Mouse (Mus musculus): ENCODE data around the gene Whrn. TPM values are rescaled to one million over a fixed set of nuclear protein-coding genes. Genes with fewer than 3 reads are reported as not detected.

Gene Whrn
- total RNA-seq, 1 experiment: 5.0 TPM

DNA sequence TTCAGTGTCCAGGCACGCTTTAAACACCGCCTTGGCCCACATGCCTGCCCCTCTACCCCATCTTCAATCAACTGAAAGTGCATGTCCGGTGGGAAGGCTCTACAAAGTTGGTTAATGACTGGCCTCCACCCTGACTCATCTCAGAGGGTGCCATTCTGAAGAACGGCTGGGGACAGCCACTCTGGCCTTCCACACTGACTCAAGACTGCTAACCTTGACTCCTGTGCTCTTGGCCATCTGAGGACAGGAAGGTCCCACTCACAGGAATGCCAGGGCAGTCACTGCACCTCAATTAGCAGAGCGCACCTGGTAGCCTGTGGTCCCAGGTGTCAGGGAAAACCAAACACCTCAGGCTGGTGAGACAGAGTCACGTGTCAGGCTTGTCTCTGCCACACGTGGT is 17.8 kb downstream of the Whrn start:
- TF ChIP-seq ZNF384 (IDR thresholded peaks at IDR 0.05; ENCODE audit: low read depth, low read length) (no peak), HCFC1 (IDR thresholded peaks at IDR 0.05; ENCODE audit: borderline replicate concordance, insufficient read depth, low read length) (no peak), ZC3H11A (IDR thresholded peaks at IDR 0.05; ENCODE audit: borderline replicate concordance, low read depth, low read length) (no peak)
- Histone ChIP-seq H3K27ac (ENCODE audit: insufficient read depth, low read depth, low read length, poor library complexity, severe bottlenecking) (no peak overlapping the region; the same call in 1 of the 2 replicates), H3K36me3 (ENCODE audit: control insufficient read depth, insufficient read depth, low read length, poor library complexity, severe bottlenecking) (no peaks in the 10 kb centered on the region), H3K4me1 (ENCODE audit: control insufficient read depth in 2 of 2, insufficient read depth in 2 of 2, low read length in 2 of 2, poor library complexity in 1 of 2) (peaks cover 3 to 34% of the 10 kb centered on the region in 2 experiments; a peak in 3 of 4 replicates), H3K4me3 (ENCODE audit: insufficient read depth in 1 of 2, low read depth in 1 of 2, low read length in 2 of 2, poor library complexity in 1 of 2, severe bottlenecking in 1 of 2) (no peak overlapping the region), H3K9ac (ENCODE audit: insufficient read depth, low read depth, low read length, poor library complexity, severe bottlenecking) (no peak overlapping the region), H3K9me3 (ENCODE audit: control insufficient read depth, insufficient read depth, low read depth, low read length) (no peaks in the 10 kb centered on the region)
- no peak for DNase-seq (ENCODE audit: low read depth, low spot score)
- in situ Hi-C loops (cut with MboI; ENCODE audit: low sequenced_read_pairs in 2 of 2, unreplicated experiment in 2 of 2): no loop called here

DNA sequence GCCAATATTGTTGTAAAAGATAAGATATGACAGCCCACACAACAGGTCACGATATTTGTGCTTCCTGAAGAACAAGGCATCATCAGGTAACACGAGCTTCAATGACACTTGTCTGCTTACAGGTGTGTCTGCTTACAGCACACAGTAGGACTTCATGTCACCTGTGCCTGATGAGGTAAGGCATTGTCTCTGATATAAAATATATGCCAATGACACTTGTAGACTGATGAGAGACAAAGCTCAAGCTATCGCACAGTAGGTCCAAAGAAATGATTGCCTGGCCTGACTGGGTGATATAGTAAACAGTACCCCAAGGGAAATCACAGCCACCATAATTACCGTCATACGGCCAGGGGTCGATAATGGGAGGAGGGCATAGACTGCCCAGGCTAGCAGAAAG is 18.9 kb downstream of the Whrn start:
- H3K9ac ChIP-seq (ENCODE audit: insufficient read depth, low read depth, low read length, poor library complexity, severe bottlenecking): no peak overlapping the region
- TF ChIP-seq MAFK (IDR thresholded peaks at IDR 0.05; ENCODE audit: insufficient read depth, low read depth, low read length) (no peak), ZNF384 (IDR thresholded peaks at IDR 0.05; ENCODE audit: low read depth, low read length) (no peak), CHD2 (IDR thresholded peaks at IDR 0.05; ENCODE audit: low read depth, low read length) (no peak), HCFC1 (IDR thresholded peaks at IDR 0.05; ENCODE audit: borderline replicate concordance, insufficient read depth, low read length) (no peak), ZC3H11A (IDR thresholded peaks at IDR 0.05; ENCODE audit: borderline replicate concordance, low read depth, low read length) (no peak)
- H3K9me3 ChIP-seq (ENCODE audit: control insufficient read depth, insufficient read depth, low read depth, low read length): no peaks in the 10 kb centered on the region
- H3K4me1 ChIP-seq (ENCODE audit: control insufficient read depth in 2 of 2, insufficient read depth in 2 of 2, low read length in 2 of 2, poor library complexity in 1 of 2): peaks cover 1 to 38% of the 10 kb centered on the region in 2 experiments; a peak in 3 of 4 replicates
- H3K4me3 ChIP-seq (ENCODE audit: insufficient read depth in 1 of 2, low read depth in 1 of 2, low read length in 2 of 2, poor library complexity in 1 of 2, severe bottlenecking in 1 of 2): no peak overlapping the region
- H3K27ac ChIP-seq (ENCODE audit: insufficient read depth, low read depth, low read length, poor library complexity, severe bottlenecking): no peak overlapping the region
- DNase-seq (ENCODE audit: low read depth, low spot score): no peak
- H3K36me3 ChIP-seq (ENCODE audit: control insufficient read depth, insufficient read depth, low read length, poor library complexity, severe bottlenecking): no peaks in the 10 kb centered on the region
- in situ Hi-C loops (cut with MboI; ENCODE audit: low sequenced_read_pairs in 2 of 2, unreplicated experiment in 2 of 2): no loop called here

DNA sequence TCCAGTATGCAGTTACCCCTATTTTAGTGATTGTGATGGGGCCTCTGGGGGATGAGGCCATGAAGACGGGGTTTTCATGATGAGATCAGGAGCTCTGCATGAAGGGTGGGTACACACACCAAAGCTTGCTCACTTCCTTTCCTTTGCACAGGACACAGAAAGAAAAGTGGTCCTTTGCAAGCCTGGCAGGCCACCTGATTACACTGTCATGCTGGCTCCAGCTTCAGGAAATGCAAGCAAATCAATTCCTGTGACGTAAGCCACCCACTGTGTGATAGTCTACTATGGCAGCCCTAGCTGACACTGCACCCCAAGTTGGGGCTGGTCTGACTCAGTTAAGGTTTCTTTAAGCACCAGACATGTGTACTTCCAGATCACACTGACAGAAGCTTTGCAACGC is 20.6 kb downstream of the Whrn start:
- TF ChIP-seq ZNF384 (IDR thresholded peaks at IDR 0.05; ENCODE audit: low read depth, low read length) (no peak), ZC3H11A (IDR thresholded peaks at IDR 0.05; ENCODE audit: borderline replicate concordance, low read depth, low read length) (no peak), MAFK (IDR thresholded peaks at IDR 0.05; ENCODE audit: insufficient read depth, low read depth, low read length) (no peak), HCFC1 (IDR thresholded peaks at IDR 0.05; ENCODE audit: borderline replicate concordance, insufficient read depth, low read length) (no peak), CHD2 (IDR thresholded peaks at IDR 0.05; ENCODE audit: low read depth, low read length) (no peak)
- Histone ChIP-seq H3K9ac (ENCODE audit: insufficient read depth, low read depth, low read length, poor library complexity, severe bottlenecking) (no peak overlapping the region), H3K27ac (ENCODE audit: insufficient read depth, low read depth, low read length, poor library complexity, severe bottlenecking) (no peak overlapping the region), H3K4me1 (ENCODE audit: control insufficient read depth in 2 of 2, insufficient read depth in 2 of 2, low read length in 2 of 2, poor library complexity in 1 of 2) (peaks cover 0 to 31% of the 10 kb centered on the region in 2 experiments; a peak in 2 of 4 replicates), H3K36me3 (ENCODE audit: control insufficient read depth, insufficient read depth, low read length, poor library complexity, severe bottlenecking) (no peaks in the 10 kb centered on the region), H3K9me3 (ENCODE audit: control insufficient read depth, insufficient read depth, low read depth, low read length) (no peaks in the 10 kb centered on the region), H3K4me3 (ENCODE audit: insufficient read depth in 1 of 2, low read depth in 1 of 2, low read length in 2 of 2, poor library complexity in 1 of 2, severe bottlenecking in 1 of 2) (no peak overlapping the region)
- no peak for DNase-seq (ENCODE audit: low read depth, low spot score)
- in situ Hi-C loops (cut with MboI; ENCODE audit: low sequenced_read_pairs in 2 of 2, unreplicated experiment in 2 of 2): no loop called here

DNA sequence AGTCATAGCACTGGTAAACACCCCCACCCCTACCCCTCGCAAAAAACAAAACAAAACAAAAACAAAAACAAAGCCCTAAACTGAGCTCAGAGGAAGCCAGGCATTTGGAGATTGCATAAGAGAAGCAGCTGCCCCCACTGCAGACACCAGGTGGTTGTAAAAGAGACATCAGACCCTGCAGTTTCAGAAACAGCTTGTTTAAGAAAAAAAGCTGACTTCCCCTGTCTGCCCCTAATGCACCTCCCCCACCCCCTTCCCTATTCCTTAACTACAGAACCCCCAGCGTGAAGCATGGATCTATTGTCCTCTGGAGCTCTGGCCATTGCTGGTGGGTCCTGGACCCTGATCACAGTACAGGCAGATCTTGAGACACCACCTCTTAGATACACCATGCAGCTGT is 21.4 kb downstream of the Whrn start:
- Histone ChIP-seq H3K9ac (ENCODE audit: insufficient read depth, low read depth, low read length, poor library complexity, severe bottlenecking) (no peak overlapping the region), H3K4me1 (ENCODE audit: control insufficient read depth in 2 of 2, insufficient read depth in 2 of 2, low read length in 2 of 2, poor library complexity in 1 of 2) (peaks cover 0 to 30% of the 10 kb centered on the region in 2 experiments; a peak in 2 of 4 replicates), H3K4me3 (ENCODE audit: insufficient read depth in 1 of 2, low read depth in 1 of 2, low read length in 2 of 2, poor library complexity in 1 of 2, severe bottlenecking in 1 of 2) (no peak overlapping the region), H3K36me3 (ENCODE audit: control insufficient read depth, insufficient read depth, low read length, poor library complexity, severe bottlenecking) (no peaks in the 10 kb centered on the region), H3K9me3 (ENCODE audit: control insufficient read depth, insufficient read depth, low read depth, low read length) (no peaks in the 10 kb centered on the region), H3K27ac (ENCODE audit: insufficient read depth, low read depth, low read length, poor library complexity, severe bottlenecking) (no peak overlapping the region)
- TF ChIP-seq ZNF384 (IDR thresholded peaks at IDR 0.05; ENCODE audit: low read depth, low read length) (no peak), ZC3H11A (IDR thresholded peaks at IDR 0.05; ENCODE audit: borderline replicate concordance, low read depth, low read length) (no peak), MAFK (IDR thresholded peaks at IDR 0.05; ENCODE audit: insufficient read depth, low read depth, low read length) (no peak), CHD2 (IDR thresholded peaks at IDR 0.05; ENCODE audit: low read depth, low read length) (no peak), HCFC1 (IDR thresholded peaks at IDR 0.05; ENCODE audit: borderline replicate concordance, insufficient read depth, low read length) (no peak)
- DNase-seq (ENCODE audit: low read depth, low spot score): no peak
- in situ Hi-C loops (cut with MboI; ENCODE audit: low sequenced_read_pairs in 2 of 2, unreplicated experiment in 2 of 2): no loop called here

DNA sequence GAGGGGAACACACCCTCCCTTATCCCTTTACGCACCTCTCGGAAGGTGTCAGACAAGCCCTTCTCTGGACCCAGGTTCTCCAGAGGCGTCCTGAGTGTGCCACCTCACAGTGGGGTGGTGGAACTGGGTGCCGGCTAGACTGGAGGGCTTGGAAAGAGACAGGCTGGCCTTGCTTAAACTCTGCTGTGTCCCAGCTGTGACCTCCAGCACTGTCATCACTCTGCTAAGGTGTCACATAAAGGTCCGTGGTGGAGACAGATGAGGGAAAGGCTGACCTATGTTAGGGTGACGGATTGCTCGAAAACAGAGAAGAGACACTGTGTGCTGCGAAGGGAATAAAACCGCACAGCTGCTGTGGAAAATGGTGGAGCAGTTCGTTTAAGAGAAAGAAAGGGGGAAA is 28.5 kb downstream of the Whrn start:
- no peak overlapping the region for H3K27ac ChIP-seq (ENCODE audit: insufficient read depth, low read depth, low read length, poor library complexity, severe bottlenecking)
- TF ChIP-seq ZC3H11A (IDR thresholded peaks at IDR 0.05; ENCODE audit: borderline replicate concordance, low read depth, low read length) (no peak), CHD2 (IDR thresholded peaks at IDR 0.05; ENCODE audit: low read depth, low read length) (no peak)
- in situ Hi-C loops (cut with MboI; ENCODE audit: low sequenced_read_pairs in 2 of 2, unreplicated experiment in 2 of 2): no loop called here
- no peak overlapping the region for H3K4me3 ChIP-seq (ENCODE audit: insufficient read depth in 1 of 2, low read depth in 1 of 2, low read length in 2 of 2, poor library complexity in 1 of 2, severe bottlenecking in 1 of 2)
- DNase-seq (ENCODE audit: low read depth, low spot score): no peak
- no peak overlapping the region for H3K9ac ChIP-seq (ENCODE audit: insufficient read depth, low read depth, low read length, poor library complexity, severe bottlenecking)
- H3K36me3 ChIP-seq (ENCODE audit: control insufficient read depth, insufficient read depth, low read length, poor library complexity, severe bottlenecking): no peaks in the 10 kb centered on the region; the same call in 1 of the 2 replicates
- peaks cover 0 to 6% of the 10 kb centered on the region in 2 experiments; a peak in 2 of 4 replicates for H3K4me1 ChIP-seq (ENCODE audit: control insufficient read depth in 2 of 2, insufficient read depth in 2 of 2, low read length in 2 of 2, poor library complexity in 1 of 2)
- no peaks in the 10 kb centered on the region for H3K9me3 ChIP-seq (ENCODE audit: control insufficient read depth, insufficient read depth, low read depth, low read length)

Data from ES-E14 (cell line).